Mouse (Mus musculus) adrenal gland, adult 2 months (tissue): ENCODE data around the gene Foxp1. TPM values are rescaled to one million over a fixed set of nuclear protein-coding genes. Genes with fewer than 3 reads are reported as not detected.

Experiments used
- DNase-seq: peaks from one replicate; pipeline ENCODE4 v3.0.0; 2021
- long read RNA-seq: library from polyadenylated mRNA; stranded (forward); transcript quantifications from one replicate; pipeline ENCODE4 v2.0.0, GENCODE M21; 2021
- polyA plus RNA-seq: library from polyadenylated mRNA; depleted of rRNA; stranded (reverse); fragments of >200 nt; gene quantifications from 2 replicates; pipeline ENCODE4 v1.2.3, GENCODE M21; 2012; rRNA removed
- total RNA-seq, 2 experiments: library from RNA; stranded (reverse); gene quantifications; 2 replicates each; pipeline ENCODE4 v1.2.3; 2021

Gene Foxp1
- total RNA-seq (10 to 100 TPM; 38.7 to 41.4 TPM), polyA plus RNA-seq (43.7 and 44.1 TPM in 2 replicates)
- long read RNA-seq, partial matches to known transcripts: 1 of 6 reads
- long read RNA-seq, other reads (novel, unspliced or antisense): 5 of 6 reads

DNA sequence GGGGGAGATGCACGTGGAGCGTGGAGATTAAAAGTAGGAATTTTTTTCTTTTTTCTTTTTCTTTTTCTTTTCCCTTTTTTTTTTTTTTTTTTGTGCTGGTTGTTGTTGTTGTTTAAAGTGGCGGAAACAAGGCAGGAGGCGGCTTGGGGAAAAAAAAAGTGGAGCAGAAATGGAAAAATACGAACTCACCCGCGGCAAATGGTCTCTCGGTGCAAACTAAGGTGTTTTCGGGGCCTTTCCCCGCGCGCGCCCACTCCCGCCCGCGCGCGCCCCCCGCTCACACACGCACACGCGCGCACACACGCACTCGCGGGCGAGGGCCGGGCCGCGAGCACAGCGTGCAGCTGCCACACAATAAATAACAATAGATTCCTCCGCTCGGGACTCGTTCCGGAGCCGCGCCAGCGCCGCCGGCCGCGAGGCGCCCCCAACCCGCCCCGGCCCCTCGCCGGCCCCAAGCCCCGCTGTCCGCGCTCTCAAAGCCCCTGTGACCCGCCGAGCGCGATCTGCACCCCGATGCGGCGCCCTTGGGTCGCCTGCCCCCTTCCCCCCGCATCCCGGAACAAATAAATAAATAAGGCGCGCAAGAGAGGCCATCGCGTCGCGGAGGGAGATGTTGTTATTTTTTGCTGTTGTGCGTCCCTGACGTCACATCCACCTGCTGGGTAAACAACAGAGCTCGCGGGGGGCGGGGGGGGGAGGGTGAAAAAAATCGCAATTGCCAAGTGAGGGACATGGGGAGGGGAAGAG is at the start of gene Foxp1:
TSS of gene Foxp1 (minus strand) at position 363 of the 750 bp plus-strand sequence.
- peak; percentile 90 for DNase-seq

DNA sequence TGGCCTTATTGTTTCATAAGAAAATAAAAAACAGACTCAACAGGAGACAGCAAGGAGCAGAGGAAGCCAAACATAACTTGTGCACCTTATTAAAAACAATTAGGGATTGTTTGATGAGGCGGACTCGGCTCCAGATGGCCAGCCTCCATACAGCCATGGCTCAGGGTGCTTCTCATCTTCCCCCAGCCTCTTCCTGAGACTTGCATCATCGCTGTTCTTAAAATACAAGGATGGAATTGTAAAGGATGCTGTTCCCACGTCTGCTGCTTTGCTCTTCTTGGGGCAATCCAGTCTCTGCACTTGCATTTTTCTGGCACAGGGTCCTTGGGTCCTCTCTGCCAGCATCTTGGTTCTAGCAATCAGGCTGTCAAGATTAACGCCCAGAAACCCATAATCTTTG is 49.5 kb upstream of the Foxp1 start:
- DNase-seq: no peak

DNA sequence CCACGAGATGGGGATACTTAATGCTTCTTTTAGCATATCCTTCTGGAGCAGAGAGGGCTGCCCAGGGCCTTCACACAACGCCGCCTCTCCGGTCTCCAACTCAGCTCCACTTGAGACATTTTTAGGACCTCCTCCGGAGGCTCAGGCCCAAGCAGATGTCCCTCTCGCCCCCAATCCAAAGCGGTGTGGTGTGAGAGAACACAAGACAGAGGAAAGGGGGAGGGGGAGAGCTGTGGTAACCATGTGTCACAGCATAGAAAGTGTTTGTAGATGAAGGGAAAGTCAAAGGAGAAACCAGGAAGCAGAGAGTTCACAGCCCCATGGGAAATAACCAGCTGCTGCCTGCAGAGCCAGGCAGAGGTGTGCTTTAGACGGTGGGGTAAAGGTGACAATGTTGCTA is 44.4 kb upstream of the Foxp1 start:
- no peak for DNase-seq

DNA sequence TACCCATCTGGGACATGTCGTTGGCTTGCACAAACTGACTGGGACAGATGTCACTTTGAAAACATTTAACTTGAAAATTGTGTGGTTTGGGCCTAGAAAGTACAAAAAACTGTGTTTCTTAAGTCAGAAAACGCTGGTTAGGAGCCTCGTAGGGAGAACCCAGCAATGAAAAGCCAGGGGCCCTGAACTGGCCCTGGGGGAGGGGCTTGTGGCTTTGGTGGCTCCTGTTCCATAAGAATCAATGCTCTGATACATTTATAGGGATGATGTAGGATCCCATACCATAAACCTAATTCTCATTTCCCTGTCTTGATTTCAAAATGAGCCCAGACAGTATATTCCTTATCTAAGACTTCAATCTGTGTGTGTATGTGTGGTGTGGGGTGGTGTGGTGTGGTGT is 42.2 kb upstream of the Foxp1 start:
- no peak for DNase-seq

DNA sequence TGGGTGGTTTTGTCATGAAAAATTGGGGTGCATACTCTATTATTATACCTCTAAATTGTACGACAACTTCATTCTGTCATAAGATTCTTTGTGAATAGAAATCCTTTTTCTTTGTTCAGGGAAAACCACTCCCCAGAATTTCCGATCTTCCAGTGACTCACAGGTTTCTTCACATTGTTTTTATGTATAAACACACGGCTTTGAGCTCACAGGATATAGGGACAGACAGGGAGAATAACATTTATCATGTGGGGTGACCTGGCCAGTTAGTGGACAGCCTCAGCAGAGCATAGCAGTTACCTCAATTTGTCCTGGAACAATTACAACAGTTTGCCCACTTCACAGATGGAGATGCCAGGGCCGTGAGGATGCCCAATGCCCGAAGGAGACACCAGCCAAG is 34.4 kb upstream of the Foxp1 start:
- DNase-seq: no peak

DNA sequence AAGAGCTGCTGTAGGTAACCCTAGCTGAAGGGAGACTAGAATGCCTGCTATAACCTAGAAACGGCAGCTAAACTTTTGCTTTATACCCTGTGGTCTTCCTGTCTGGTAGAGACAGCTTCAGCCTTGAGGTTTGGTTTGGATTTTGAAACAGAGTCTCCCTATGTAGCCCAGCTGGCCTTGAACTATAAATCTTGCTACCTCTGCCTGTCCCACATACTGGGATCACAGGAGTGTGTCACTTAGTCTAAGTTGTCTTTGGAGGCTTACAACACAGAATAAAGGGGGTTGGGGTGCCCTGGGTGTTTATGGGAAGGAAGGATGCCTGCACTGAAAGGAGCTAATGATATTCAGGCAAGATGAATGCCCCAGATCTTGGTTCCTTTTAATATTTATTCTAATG is 30.3 kb upstream of the Foxp1 start:
- DNase-seq: peak; percentile 73

DNA sequence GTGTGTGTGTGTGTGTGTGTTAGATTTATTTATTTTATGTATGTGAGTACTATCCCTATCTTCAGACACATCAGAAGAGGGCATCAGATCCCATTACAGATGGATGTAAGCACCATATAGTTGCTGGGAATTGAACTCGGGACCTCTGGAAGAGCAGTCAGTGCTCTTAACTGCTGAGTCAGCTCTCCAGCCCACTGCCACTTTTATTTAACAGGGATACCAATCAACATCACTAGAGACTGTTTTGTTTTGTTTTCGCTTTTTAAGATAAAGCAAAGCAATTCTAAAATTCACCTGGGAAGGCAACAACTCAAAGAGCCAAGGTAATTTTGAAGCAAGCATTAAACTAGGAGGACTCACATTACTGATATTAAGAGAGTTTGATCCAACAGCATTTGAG is 23.9 kb upstream of the Foxp1 start:
- no peak for DNase-seq

DNA sequence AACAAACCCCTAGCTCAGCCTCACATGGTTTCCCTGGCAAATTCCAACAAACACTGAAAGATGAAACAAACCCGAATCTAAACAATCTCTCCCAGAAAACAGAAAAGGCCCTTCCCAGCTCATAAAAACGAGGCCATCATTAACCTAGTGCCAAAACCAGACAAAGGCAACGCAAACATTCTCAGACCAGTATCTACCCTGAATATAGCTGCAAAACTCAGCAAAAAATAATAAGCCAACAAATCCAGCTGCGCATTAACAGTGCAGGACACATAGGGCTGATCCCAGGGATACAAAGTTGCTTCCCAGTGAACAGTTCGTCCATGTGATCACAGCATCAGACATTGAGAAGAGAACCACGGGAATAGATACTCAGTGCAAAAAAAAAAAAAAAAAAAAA is 22.9 kb upstream of the Foxp1 start:
- DNase-seq: no peak

DNA sequence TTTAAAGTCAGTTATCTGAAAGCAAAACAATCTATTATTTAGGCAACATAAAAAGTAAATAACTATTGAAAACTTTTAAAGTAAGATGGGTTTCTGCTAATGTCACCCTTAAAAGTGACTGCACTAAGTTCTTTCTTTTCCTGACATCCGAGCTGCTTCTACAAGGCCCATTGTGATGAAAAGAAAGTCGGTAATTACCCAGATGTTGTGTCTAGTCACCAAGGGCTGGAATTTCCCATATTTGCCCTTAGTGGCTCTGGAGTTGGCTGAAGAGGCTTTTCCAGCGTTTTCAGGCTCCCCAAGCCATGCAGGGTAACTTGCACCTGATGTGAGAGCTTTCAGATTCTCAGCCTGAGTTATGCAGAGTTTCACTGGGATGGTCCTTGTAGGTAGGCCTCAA is 18.6 kb upstream of the Foxp1 start:
- DNase-seq: no peak

DNA sequence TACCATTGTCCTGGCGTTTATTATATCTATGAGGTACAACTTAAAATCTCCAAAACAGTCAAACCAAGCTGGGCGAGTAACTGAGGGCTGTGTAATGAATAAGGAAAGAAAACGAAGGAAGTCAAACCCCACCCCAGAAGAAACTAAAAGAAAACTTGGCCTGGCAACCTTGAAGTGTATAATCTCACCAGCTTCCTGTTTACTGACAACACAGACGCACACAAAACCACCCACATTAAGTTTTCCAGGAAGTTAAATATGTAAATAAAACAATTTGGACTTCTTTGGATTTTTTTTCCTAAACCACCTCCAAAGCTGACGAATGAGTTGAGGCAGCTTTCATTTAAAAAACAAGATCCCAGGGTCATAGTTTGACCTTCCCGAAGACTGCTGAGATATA is 18.1 kb upstream of the Foxp1 start:
- DNase-seq: no peak

DNA sequence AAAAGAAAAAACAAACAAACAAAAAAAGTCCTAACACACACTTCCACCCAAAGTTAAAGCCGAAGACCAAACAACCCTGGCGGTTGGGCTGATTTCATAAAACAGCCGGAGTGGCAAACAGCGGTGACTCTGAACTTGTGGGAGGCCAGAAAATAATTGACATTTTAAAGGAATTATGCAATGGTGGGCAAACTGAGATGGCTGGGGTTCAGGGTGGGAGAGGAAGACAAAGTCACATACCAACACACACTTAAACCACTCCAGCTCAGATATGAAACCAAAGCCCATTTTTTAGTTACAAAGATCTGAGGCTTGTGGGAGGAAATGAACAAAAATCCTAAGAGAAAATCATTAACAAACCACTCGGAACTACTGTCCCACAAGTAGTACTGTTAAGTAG is 17.6 kb upstream of the Foxp1 start:
- no peak for DNase-seq

DNA sequence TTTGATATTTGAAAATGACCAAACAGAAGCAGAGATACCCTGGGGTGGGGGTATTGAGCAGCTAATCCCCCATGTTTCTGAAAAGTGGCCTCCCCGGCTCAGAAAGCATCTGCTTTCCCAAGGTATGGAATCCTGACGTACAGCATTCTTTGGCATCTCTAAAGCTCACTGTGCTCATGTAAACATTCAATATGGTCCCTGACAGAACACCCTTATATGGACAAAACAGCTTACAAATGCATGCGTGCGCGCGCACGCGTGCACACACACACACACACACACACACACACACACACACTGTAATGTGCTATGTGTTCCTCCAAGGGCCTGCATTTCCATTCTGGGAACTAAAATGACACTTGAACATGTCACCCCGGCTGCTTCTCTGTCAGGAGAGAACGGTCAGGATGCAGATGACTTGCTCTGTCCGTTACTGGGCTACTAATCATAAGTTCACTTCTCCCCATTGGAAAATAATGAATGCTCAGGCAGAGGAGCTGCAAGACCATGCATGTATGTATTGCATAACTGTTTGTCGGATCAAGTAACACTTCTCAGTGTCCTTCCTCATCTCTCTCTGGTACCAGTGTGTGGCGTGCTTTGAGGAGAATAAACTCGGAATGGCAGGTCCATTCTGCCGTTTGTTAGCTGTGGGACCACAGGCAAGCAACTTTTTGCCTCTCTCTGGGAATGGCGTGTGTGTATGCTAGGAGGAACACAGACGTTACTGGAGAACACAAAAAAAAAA is 15.8 kb upstream of the Foxp1 start:
- no peak for DNase-seq

DNA sequence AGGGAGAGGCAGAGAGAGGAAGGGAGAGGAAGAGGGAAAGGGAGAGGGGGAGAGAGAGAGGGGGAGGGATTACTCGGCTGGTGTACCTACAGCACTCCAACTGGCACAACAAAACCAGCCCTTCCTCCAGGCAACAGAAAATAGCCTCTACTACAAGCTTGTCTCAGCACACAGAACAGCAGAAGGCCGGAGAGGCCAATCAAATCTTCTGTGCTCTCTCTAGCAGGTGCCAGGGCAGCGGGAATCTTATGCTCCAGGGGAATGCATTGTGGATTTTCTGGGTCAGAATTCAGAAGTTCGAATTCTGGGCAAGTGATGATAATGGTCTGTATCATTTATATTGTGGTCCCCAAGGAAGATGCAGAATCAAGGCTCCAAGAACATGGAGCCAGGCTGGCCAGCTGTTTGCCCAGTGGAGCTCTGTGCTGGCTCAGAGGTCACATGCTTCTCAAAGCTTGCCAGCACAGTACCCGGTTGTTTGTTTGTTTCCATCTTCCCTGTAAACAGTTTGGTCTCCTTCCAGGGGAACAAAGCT is 11.8 kb upstream of the Foxp1 start:
- DNase-seq: no peak

DNA sequence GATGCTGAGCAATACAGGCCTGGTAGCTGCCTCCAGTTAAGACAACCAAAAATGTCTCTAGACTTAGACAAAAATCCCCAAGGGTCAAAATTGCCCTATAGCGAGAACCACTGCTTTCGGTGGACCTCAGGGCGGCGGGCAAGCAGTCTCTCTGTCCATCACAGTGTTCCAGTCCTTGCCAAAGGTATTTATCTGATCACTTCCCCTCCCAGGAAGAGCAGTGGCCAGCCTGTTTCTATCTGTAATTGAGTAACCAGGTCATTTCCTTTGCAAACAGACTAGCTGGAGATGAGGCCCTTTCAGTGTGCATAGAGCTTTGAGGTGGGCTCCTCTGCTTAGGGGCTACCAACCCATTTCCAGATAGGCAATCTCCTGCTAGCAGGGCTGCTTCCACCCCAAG is 9.9 kb upstream of the Foxp1 start:
- no peak for DNase-seq

DNA sequence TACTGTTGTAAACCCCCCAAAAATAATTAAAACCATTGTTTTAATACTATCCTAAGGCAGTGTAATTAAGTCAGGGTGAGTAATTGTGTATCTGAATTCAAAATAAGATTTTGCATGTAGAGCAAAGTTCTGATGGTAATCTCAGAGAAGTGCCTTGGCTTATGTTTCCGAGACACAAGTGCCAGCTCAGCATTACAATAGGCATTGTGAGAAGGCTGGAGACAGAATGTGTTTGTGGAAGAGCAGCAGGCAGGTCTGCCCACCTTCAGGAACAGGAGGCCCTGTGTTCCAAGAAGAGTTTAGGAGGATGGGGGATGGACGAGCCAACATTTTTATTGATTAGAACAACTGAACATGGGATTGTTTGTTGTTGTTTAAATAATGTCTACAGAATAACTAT is 6.5 kb upstream of the Foxp1 start:
- no peak for DNase-seq

DNA sequence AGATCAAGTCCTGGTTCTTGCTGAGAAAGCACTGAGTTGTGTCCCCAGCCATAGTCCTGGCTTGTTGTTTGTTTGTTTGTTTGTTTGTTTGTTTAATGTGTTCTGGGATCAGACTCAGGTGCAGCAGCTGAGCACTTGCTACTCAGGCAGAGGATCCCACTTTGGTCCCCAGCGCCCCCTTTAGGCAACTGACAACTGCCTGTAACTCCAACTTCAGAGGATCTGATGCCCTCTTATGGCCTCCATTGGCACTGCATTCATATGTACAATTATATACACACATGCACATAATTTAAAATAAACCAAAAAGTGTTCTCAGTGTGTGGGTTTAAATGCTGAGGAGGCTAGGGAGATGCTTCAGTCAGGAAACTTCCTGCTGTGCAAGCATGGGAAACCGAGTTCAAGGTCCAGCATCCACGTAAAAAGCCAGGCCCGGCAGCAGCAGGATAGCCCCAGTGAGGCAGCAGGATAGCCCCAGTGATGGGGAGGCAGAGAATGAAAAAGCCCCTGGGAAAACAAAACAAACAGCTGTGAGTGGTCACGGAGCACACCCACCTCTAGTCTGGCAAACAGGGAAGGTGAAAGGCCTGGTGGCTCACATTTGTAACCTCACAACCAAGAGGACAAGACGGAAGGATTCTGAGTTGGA is 5.1 kb upstream of the Foxp1 start:
- no peak for DNase-seq

DNA sequence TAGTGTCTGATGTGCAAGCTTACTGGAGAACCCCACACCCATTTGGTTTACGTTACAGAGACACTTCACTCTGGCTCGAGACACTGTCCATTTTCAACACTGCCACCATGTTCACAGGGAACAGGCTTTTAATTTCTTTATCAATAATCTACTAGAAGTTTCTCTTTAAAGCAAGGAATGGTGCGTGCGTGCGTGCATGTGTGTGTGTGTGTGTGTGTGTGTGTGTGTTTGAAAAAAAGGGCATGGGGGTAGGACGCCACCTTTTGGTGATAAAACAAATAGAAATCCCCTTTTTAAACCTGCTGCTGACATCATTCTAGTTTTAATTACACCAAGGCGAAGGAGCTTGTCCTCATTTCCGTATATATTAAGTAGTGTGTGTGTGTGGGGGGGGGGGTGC is 2.8 kb upstream of the Foxp1 start:
- DNase-seq: peak; percentile 19

DNA sequence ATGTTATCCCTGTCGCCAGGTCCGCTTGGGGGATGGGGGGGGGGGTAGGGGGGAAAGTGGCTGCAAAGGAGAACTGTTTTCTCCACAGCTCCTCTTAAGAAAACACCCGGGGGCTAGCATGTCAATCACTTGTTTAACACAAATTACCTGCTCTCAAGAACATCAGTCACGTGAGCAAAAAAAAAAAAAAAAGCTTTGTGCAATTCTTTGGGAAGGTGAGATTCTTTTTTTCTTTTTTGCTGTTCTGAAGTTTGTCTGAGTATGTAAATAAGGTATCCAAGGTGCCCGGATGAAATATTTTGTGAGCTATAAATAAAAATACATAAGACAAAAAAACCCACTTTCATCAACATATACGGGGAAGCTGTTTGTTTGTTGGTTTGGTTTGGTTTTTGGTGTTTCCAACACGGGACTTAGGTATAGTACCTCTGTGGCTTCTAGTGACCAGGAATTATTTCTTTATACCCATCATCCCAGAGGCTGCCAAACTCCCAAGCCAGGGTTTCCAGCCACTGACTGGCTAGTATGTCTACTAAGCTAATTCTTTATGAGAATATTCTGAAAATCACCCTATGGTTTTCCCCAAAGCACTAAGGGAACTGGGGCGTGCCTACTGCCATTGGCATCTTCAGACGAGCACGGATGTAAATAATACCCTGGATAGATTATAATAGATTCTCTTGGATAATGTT is 1.3 kb upstream of the Foxp1 start:
- DNase-seq: no peak

DNA sequence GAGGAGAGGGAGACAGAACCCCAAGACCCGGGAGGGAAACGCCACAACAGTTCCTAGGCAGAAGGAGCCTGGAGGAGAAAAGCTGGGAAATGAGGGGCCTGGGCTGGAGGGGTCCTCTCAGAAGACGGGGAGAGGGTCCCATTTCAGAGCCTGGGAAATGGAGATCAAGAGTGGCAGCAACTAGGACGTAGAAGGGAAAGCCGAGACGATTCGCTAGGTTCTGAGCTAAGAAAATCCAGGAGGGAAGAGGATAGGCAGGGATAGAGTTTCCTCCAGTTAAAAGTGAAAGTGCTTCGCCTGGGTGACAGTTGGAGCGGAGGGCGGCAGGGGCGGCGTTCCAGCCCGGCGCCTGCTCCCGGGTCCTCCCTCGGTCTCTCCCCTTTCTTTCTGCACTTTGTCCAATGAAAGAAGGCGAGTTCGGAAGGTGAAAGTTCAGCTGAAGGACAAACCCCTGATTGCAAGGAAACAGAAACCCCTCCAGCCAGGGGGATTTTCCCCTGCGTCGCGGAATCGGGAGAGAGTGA is 650 bp upstream of the Foxp1 start:
- peak; percentile 90 for DNase-seq

DNA sequence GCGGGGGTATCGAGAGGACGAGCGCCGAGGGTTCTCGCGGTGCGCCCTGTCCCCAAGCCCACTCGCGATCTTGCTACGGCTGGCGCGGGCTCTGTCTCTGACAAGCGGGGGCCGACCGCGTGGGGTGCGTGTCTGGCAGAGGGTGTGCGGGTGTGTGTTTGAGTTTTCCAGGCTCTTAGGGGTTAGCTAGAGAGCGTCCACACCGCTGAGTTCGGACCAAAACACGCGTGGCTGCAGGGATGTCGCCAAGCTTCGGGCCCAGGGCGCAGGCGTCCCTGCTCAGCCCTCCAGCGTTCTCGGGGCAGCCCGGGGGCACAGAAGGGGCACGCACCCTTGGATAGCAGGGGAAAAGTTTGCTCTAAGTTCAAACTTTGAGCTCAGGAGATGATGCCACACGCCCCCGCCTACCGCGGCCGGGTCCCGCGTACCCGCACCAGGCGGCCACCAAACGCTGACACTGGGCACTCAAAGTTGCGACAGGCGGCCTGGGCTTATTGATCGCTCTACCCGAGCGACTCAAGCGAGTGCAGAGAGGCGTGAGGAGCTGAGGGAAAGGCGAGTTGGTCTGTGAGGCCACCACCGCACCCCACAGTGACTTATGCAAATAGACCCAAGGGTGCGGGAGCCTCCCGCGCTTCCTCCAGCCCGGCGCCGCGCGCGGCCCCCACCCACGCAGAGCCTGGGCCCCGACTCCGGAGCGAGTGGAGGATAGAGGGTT is 721 bp downstream of the Foxp1 start:
- DNase-seq: peak; percentile 78

DNA sequence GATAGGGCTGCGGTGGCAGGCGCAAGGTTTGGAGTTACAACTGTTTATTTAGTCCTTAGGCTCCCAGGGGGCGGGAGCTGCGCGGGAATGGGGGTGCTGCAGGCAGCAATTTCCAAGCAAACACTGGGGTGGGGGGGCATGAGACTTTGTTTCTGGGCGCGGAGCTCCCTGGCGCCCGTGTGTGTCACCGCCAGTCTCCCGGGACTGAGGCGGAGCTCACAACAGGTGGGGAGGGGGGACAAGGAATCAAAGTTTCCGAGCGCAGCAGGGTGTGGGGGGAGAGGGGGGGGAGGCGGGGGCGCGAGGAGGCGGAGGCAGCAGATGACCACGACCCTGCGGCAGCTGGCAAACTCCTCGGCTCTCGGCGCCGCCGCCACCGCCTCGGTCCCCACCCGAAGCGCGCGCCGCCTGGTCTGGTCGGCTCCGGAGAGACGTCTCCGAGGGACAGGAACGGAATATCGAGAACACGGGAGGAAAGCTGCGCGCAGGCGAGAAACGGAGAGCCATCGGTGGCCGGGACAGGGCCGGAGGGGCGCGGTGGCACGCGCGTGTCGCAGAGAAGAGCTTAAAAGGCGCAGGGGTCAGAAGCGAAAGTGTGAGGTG is 1.4 kb downstream of the Foxp1 start:
- DNase-seq: peak; percentile 83
